Mouse (Mus musculus): ENCODE data around the gene Six4. TPM values are rescaled to one million over a fixed set of nuclear protein-coding genes. Genes with fewer than 3 reads are reported as not detected.

Six4 gene
- polyA plus RNA-seq, 1 experiment: 1.4 TPM

GRCm38 (mm10) chr12:73052036-73052650, 61.1 kb downstream of the Six4 start:
- Histone ChIP-seq H3K4me1 (replicated peaks; ENCODE audit: control insufficient read depth, insufficient read depth, low read length) (peaks cover 9% of the 10 kb centered on the region; the same call in 1 of the 2 replicates), H3K4me3 (ENCODE audit: control insufficient read depth, insufficient read depth, low read length) (no peak overlapping the region), H3K36me3 (ENCODE audit: control insufficient read depth, insufficient read depth, low read length) (no peaks in the 10 kb centered on the region), H3K27ac (ENCODE audit: control insufficient read depth, insufficient read depth, low read length) (no peak overlapping the region), H3K27me3 (ENCODE audit: control insufficient read depth, insufficient read depth, low read length) (peaks cover 33% of the 10 kb centered on the region)
- no peak for DNase-seq
- 10% methylated on average over 19 of the region's 19 CpGs for WGBS
- TF ChIP-seq POLR2A (IDR thresholded peaks at IDR 0.05; ENCODE audit: control insufficient read depth, extremely low read depth, insufficient read depth, low read length, poor library complexity): no peak
- no peak for TF ChIP-seq CTCF (IDR thresholded peaks at IDR 0.05; ENCODE audit: borderline replicate concordance, control insufficient read depth, extremely low read depth, insufficient read depth, low read length, poor library complexity)

- no peak overlapping the region for H3K27ac ChIP-seq (ENCODE audit: control insufficient read depth, insufficient read depth, low read length)
- H3K36me3 ChIP-seq (ENCODE audit: control insufficient read depth, insufficient read depth, low read length): no peaks in the 10 kb centered on the region
- H3K4me3 ChIP-seq (ENCODE audit: control insufficient read depth, insufficient read depth, low read length): no peak overlapping the region
- 12% methylated on average over 15 of the region's 15 CpGs for WGBS
- H3K4me1 ChIP-seq (replicated peaks; ENCODE audit: control insufficient read depth, insufficient read depth, low read length): peaks cover 17% of the 10 kb centered on the region; the same call in 1 of the 2 replicates
- TF ChIP-seq CTCF (IDR thresholded peaks at IDR 0.05; ENCODE audit: borderline replicate concordance, control insufficient read depth, extremely low read depth, insufficient read depth, low read length, poor library complexity) (no peak), POLR2A (IDR thresholded peaks at IDR 0.05; ENCODE audit: control insufficient read depth, extremely low read depth, insufficient read depth, low read length, poor library complexity) (no peak)
- no peak for DNase-seq
- peaks cover 38% of the 10 kb centered on the region for H3K27me3 ChIP-seq (ENCODE audit: control insufficient read depth, insufficient read depth, low read length)
Measured at GRCm38 (mm10) chr12:73050811-73051580, 62.3 kb downstream of the Six4 start.

DNA sequence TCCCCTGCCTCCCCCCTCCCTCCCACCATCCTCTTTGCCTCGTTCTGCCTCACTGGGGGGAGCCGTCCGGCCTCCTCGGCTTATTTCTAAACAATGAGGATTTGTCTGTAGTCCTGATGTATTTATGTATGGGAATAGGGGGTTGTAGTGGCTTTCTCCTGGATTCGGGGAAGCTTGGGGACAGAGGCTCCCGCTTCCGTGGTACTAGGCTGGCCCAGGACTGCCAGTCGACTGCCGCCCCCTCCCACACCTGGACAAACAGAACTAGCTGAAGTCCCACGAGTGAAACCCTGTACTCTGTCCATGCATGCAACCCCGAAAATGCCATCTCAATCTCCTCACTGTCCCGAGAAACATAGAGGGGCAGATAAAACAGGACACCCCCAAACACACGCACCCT, 63.0 kb downstream of the Six4 start:
- DNase-seq: no peak
- 11% methylated on average over 13 of the region's 13 CpGs for WGBS
- Histone ChIP-seq H3K27ac (ENCODE audit: control insufficient read depth, insufficient read depth, low read length) (no peak overlapping the region), H3K4me3 (ENCODE audit: control insufficient read depth, insufficient read depth, low read length) (no peak overlapping the region), H3K36me3 (ENCODE audit: control insufficient read depth, insufficient read depth, low read length) (no peaks in the 10 kb centered on the region), H3K27me3 (ENCODE audit: control insufficient read depth, insufficient read depth, low read length) (peaks cover 41% of the 10 kb centered on the region), H3K4me1 (replicated peaks; ENCODE audit: control insufficient read depth, insufficient read depth, low read length) (peaks cover 24% of the 10 kb centered on the region)
- TF ChIP-seq POLR2A (IDR thresholded peaks at IDR 0.05; ENCODE audit: control insufficient read depth, extremely low read depth, insufficient read depth, low read length, poor library complexity) (no peak), CTCF (IDR thresholded peaks at IDR 0.05; ENCODE audit: borderline replicate concordance, control insufficient read depth, extremely low read depth, insufficient read depth, low read length, poor library complexity) (no peak)

Other genes starting within 250 kb of the Six4 start
- not detected in 2 replicates for gene Six6, start 173.6 kb downstream of the Six4 start, polyA plus RNA-seq (2012; rRNA removed)
- not detected in 2 replicates for gene 4930447C04Rik, start 172.7 kb downstream of the Six4 start, polyA plus RNA-seq (2012; rRNA removed)
- gene Six1, start 59.6 kb downstream of the Six4 start, polyA plus RNA-seq (2012; rRNA removed): 11.9 and 13.9 TPM in 2 replicates
- gene Mnat1, start 10.3 kb upstream of the Six4 start, polyA plus RNA-seq (2012; rRNA removed): 6.4 and 8.7 TPM in 2 replicates
- 5.7 and 6.5 TPM in 2 replicates for gene Trmt5, start 173.3 kb upstream of the Six4 start, polyA plus RNA-seq (2012; rRNA removed)
- 32.7 and 38.1 TPM in 2 replicates for gene Slc38a6, start 173.3 kb upstream of the Six4 start, polyA plus RNA-seq (2012; rRNA removed)